Mouse (Mus musculus): ENCODE results near the gene Cldn34b3. TPM values are rescaled to one million over a fixed set of nuclear protein-coding genes. Genes with fewer than 3 reads are reported as not detected.
"Not testable (repeated sequence)": the region's sequence is repeated elsewhere in the genome, so short reads cannot be mapped to it uniquely, and the experiment has no call there.

The Cldn34b3 gene
- polyA plus RNA-seq (2015; fragmentation: Nextera tagmentation; extraction: Ambion mirVana) = not detected in 2 replicates

DNA sequence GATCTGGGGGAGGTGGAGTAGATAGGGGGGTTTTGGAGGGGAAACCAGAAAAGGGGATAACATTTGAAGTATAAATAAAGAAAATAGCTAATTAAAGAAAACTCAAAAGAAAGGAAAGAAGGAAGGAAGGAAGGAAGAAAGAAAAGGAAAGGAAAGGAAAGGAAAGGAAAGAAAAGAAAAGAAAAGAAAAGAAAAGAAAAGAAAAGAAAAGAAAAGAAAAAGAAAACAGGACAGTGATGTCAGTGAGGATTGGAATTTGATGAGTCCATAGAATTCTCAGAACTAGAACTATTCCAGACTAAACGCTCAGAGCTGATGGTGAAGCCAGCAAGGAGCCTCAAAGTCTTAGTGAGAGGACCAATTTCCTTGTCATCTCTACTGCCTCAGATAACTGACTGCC lies at the start of gene Cldn34b3:
TSS of gene Cldn34b3 (plus strand) at position 301 of the 400 bp plus-strand sequence.
- not testable (repeated sequence) for H3K9ac ChIP-seq; H3K4me1 ChIP-seq (replicated peaks); H3K36me3 ChIP-seq (replicated peaks); H3K27me3 ChIP-seq; H3K4me2 ChIP-seq; ATAC-seq (ENCODE audit: insufficient read depth); H3K4me3 ChIP-seq (replicated peaks); H3K9me3 ChIP-seq (replicated peaks); H3K27ac ChIP-seq (replicated peaks)
- 54% methylated on average over 1 of the region's 1 CpGs for WGBS (ENCODE audit: insufficient replicate concordance)

Other genes with a start within 250 kb of the Cldn34b3 start
- gene Cldn34b4, start 129.0 kb downstream of the Cldn34b3 start, polyA plus RNA-seq (2015; fragmentation: Nextera tagmentation; extraction: Ambion mirVana) = not detected in 2 replicates